24 mouse cellular contexts compared by ENCODE assay signal in the genomic region with DNA sequence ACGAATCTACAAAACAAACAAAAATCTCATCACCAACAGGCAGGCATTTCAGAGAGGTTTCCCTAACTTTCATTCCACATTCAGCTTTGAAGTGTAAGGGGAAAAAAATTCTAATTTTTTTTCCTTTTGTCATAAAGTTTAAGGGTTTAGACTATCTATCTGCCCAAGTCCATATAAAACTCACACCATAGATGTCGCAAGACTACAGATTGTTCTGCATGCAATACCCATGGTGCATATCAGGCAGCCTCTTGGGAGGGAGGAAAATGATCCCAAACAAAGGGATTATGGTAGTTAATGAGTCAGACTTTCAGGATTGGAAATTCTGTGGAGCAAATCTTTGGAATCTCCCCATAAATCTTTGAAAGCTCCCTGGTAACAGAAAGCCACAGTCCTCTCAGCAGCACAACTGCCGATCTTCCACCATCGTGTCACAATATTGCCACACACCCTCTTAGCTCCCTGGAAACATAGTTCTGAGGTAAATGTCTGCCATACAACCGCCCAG.
DNase-seq lines count a peak whose midpoint lies in the region; ATAC-seq and TF ChIP-seq lines count a peak whose summit lies in the region.
"Had no signal": no experiment of that assay in that cellular context is flagged by ENCODE, and none has a peak within 500 bp of the region (broad histone marks: within the 10 kb centered on the region; RNA-seq: fewer than 3 reads in every experiment).

No protein-coding gene starts in this region.

- intact Hi-C loops in gastrocnemius, postnatal 14 days (cut with DNase I; ENCODE audit: low total_unique reads) = no loop called here

- WGBS in forebrain, embryonic 10.5 days = 87% methylated on average over 5 of the region's 5 CpGs
- 78% methylated on average over 5 of the region's 5 CpGs for WGBS in forebrain, embryonic 13.5 days

- no peak for DNase-seq in forebrain, embryonic 10.5 days (ENCODE audit: extremely low spot score, low spot score)
- DNase-seq in 3134 (ENCODE audit: extremely low read depth, insufficient read length, low spot score) = peak; percentile 26
- peak; percentile 42 for DNase-seq in adipocyte (ENCODE audit: low spot score)
- DNase-seq in right cerebral cortex, adult 18-20 months = no peak
- DNase-seq in gastrocnemius, postnatal 14 days = no peak
- DNase-seq: adrenal gland, postnatal 14 days; cerebellum, adult 18-20 months; cerebellum, adult 9-11 months; cerebellum, postnatal 36 days; forebrain, postnatal 0 days; gastrocnemius, adult 2 months; gastrocnemius, postnatal 36 days; heart, adult 2 months; heart, postnatal 14 days had no signal

- no peak overlapping the region for H3ac ChIP-seq in myocyte (ENCODE audit: control insufficient read depth, insufficient read length)

- no peaks in the 10 kb centered on the region for H3K9me3 ChIP-seq in forebrain, embryonic 10.5 days
- no peaks in the 10 kb centered on the region for H3K9me3 ChIP-seq in forebrain, embryonic 13.5 days (replicated peaks)
- H3K9me3 ChIP-seq: embryonic facial prominence, embryonic 13.5 days; G1E; heart, embryonic 15.5 days; hindbrain, embryonic 10.5 days; intestine, embryonic 15.5 days had no signal

- peaks cover 83% of the 10 kb centered on the region for H3K4me1 ChIP-seq in forebrain, embryonic 10.5 days
- peaks cover 62% of the 10 kb centered on the region for H3K4me1 ChIP-seq in forebrain, embryonic 13.5 days
- H3K4me1 ChIP-seq: heart, embryonic 15.5 days had no signal

- H3K79me2 ChIP-seq in myocyte (ENCODE audit: control insufficient read depth, insufficient read depth) = no peaks in the 10 kb centered on the region

- no peak overlapping the region for H3K4me2 ChIP-seq in forebrain, embryonic 13.5 days
- H3K4me2 ChIP-seq in myocyte (ENCODE audit: low read depth) = peak overlapping the region; percentile 60
- H3K4me2 ChIP-seq: embryonic facial prominence, embryonic 13.5 days; heart, embryonic 11.5 days; heart, embryonic 15.5 days; hindbrain, embryonic 14.5 days; intestine, embryonic 15.5 days had no signal

- no peak overlapping the region for H3K9ac ChIP-seq in forebrain, embryonic 13.5 days
- H3K9ac ChIP-seq: embryonic facial prominence, embryonic 13.5 days; forebrain, postnatal 0 days; heart, embryonic 15.5 days; hindbrain, embryonic 14.5 days; intestine, embryonic 15.5 days had no signal

- H3K27ac ChIP-seq in forebrain, embryonic 10.5 days = 0 out of 2 replicates have a peak overlapping the region, but pooled peaks have one; percentile 35
- H3K27ac ChIP-seq in forebrain, embryonic 13.5 days = no peak overlapping the region
- H3K27ac ChIP-seq: gastrocnemius, adult 2 months; heart, adult 2 months; heart, embryonic 15.5 days; hindbrain, embryonic 10.5 days; hindbrain, embryonic 14.5 days; intestine, embryonic 15.5 days had no signal

- no peak overlapping the region for H3K4me3 ChIP-seq in forebrain, embryonic 10.5 days
- H3K4me3 ChIP-seq in forebrain, embryonic 13.5 days = no peak overlapping the region
- H3K4me3 ChIP-seq in myocyte = no peak overlapping the region
- H3K4me3 ChIP-seq: embryonic facial prominence, embryonic 13.5 days; gastrocnemius, adult 2 months; heart, adult 2 months; heart, embryonic 15.5 days; hindbrain, embryonic 10.5 days; intestine, embryonic 15.5 days had no signal

- no peaks in the 10 kb centered on the region for H3K36me3 ChIP-seq in forebrain, embryonic 10.5 days (replicated peaks)
- no peaks in the 10 kb centered on the region for H3K36me3 ChIP-seq in forebrain, embryonic 13.5 days (ENCODE audit: poor library complexity, severe bottlenecking)
- H3K36me3 ChIP-seq in myocyte (ENCODE audit: control insufficient read depth, insufficient read depth) = no peaks in the 10 kb centered on the region
- H3K36me3 ChIP-seq: embryonic facial prominence, embryonic 13.5 days; G1E; heart, embryonic 15.5 days; hindbrain, embryonic 10.5 days; intestine, embryonic 15.5 days had no signal

- no peak for ATAC-seq in forebrain, embryonic 13.5 days
- ATAC-seq: CD4-positive, CD25-positive, alpha-beta regulatory T cell, adult 4 months; forebrain, postnatal 0 days; intestine, embryonic 15.5 days had no signal

- TF ChIP-seq POLR2A in myocyte (IDR thresholded peaks at IDR 0.05; ENCODE audit: insufficient read length, low read depth) = no peak

- peaks cover 59% of the 10 kb centered on the region for H3K27me3 ChIP-seq in forebrain, embryonic 10.5 days (ENCODE audit: poor library complexity, severe bottlenecking)
- H3K27me3 ChIP-seq in forebrain, embryonic 13.5 days = peaks cover 25% of the 10 kb centered on the region
- no peaks in the 10 kb centered on the region for H3K27me3 ChIP-seq in myocyte (ENCODE audit: control insufficient read depth, insufficient read depth, insufficient read length)
- H3K27me3 ChIP-seq: embryonic facial prominence, embryonic 13.5 days; heart, embryonic 15.5 days; intestine, embryonic 15.5 days had no signal

TF ChIP-seq in myocyte, 11 proteins besides CTCF, POLR2A, EP300 and RAD21:
- TF ChIP-seq E2F4 (IDR thresholded peaks at IDR 0.05; ENCODE audit: insufficient read depth) = no peak
- peak; percentile 92 for TF ChIP-seq CEBPB (IDR thresholded peaks at IDR 0.05; ENCODE audit: insufficient read depth, poor library complexity, severe bottlenecking)
- no peak for TF ChIP-seq POLR2AphosphoS2 (IDR thresholded peaks at IDR 0.05; ENCODE audit: insufficient read length, low read depth)
- no peak for TF ChIP-seq MYOG (IDR thresholded peaks at IDR 0.05; ENCODE audit: control insufficient read depth in 1 of 3, insufficient read depth in 1 of 3, insufficient read length in 2 of 3, low read depth in 2 of 3)

Comparison
In these comparisons a context has a peak if more than half of its experiments do, and no peak if none do; other contexts are left out.
1. DNase-seq: peak in 3134 (single experiment) and adipocyte (single experiment); none in forebrain, embryonic 10.5 days (single experiment), right cerebral cortex, adult 18-20 months (single experiment) and gastrocnemius, postnatal 14 days (single experiment).